Mouse (Mus musculus): Measurements from ENCODE around the gene Mylpf. TPM values are rescaled to one million over a fixed set of nuclear protein-coding genes. Genes with fewer than 3 reads are reported as not detected.
A peak's percentile ranks its signal among the peaks of the same experiment; 100 is the strongest.

Gene Mylpf
- polyA plus RNA-seq, 1 experiment from 2014 or later = 6.9 TPM

- in situ Hi-C loops (cut with MboI; ENCODE audit: low pct_unique_long_range_greater_than_20kb) = no loop called here
- ChIA-PET CTCF (interaction anchor here (1.3 to 3.5 kb wide), 2 partner anchors 14 to 71 kb away, joined by 3 to 27 read pairs; no protein-coding TSS in a partner anchor), POLR2A (no interaction called here)
- no peaks in the 10 kb centered on the region for H3K27me3 ChIP-seq
- peak; percentile 29 for ATAC-seq
- DNase-seq (ENCODE audit: low read depth, low spot score) = no peak
- TF ChIP-seq CTCF (IDR thresholded peaks at IDR 0.05) = no peak
Observed at GRCm38 (mm10) chr7:127214981-127215871, 6.5 kb downstream of the Mylpf start.

GRCm38 (mm10) chr7:127216307-127216706 lies 7.6 kb downstream of the Mylpf start:
- no peak for DNase-seq (ENCODE audit: low read depth, low spot score)
- in situ Hi-C loops (cut with MboI; ENCODE audit: low pct_unique_long_range_greater_than_20kb) = no loop called here
- H3K27me3 ChIP-seq = no peaks in the 10 kb centered on the region
- CTCF ChIA-PET = interaction anchor here (3.1 to 3.5 kb wide), 2 partner anchors 13 kb away, joined by 18 to 27 read pairs; no protein-coding TSS in a partner anchor
- POLR2A ChIA-PET = no interaction called here
- no peak for TF ChIP-seq CTCF (IDR thresholded peaks at IDR 0.05)
- no peak for ATAC-seq

- ChIA-PET POLR2A (interaction anchor here (0.8 kb wide), 1 partner anchor 8 kb away, joined by 3 read pairs; no protein-coding TSS in a partner anchor), CTCF (interaction anchor here (3.1 kb wide), 1 partner anchor 12 kb away, joined by 18 read pairs; no protein-coding TSS in a partner anchor)
- DNase-seq (ENCODE audit: low read depth, low spot score) (no peak), ATAC-seq (no peak)
- in situ Hi-C loops (cut with MboI; ENCODE audit: low pct_unique_long_range_greater_than_20kb) = no loop called here
- no peak for TF ChIP-seq CTCF (IDR thresholded peaks at IDR 0.05)
- H3K27me3 ChIP-seq = no peaks in the 10 kb centered on the region
Observed at GRCm38 (mm10) chr7:127217475-127217874, 8.8 kb downstream of the Mylpf start.

- CTCF ChIA-PET = interaction anchor here (1.0 to 3.1 kb wide), 2 partner anchors 8 to 11 kb away, joined by 3 to 18 read pairs; no protein-coding TSS in a partner anchor
- no peaks in the 10 kb centered on the region for H3K27me3 ChIP-seq
- ATAC-seq (no peak), DNase-seq (ENCODE audit: low read depth, low spot score) (no peak)
- in situ Hi-C loops (cut with MboI; ENCODE audit: low pct_unique_long_range_greater_than_20kb) = no loop called here
- POLR2A ChIA-PET = interaction anchor here (0.8 to 1.1 kb wide), 2 partner anchors 9 to 11 kb away, joined by 3 read pairs; no protein-coding TSS in a partner anchor
- no peak for TF ChIP-seq CTCF (IDR thresholded peaks at IDR 0.05)
Observed at GRCm38 (mm10) chr7:127217901-127218642, 9.4 kb downstream of the Mylpf start.

GRCm38 (mm10) chr7:127218670-127219069 lies 10.0 kb downstream of the Mylpf start:
- ChIA-PET CTCF (interaction anchor here (1.0 to 3.1 kb wide), 2 partner anchors 9 to 10 kb away, joined by 3 to 18 read pairs; no protein-coding TSS in a partner anchor), POLR2A (interaction anchor here (0.8 to 1.1 kb wide), 2 partner anchors 9 to 12 kb away, joined by 3 read pairs; no protein-coding TSS in a partner anchor)
- no peaks in the 10 kb centered on the region for H3K27me3 ChIP-seq
- DNase-seq (ENCODE audit: low read depth, low spot score) (no peak), ATAC-seq (no peak)
- in situ Hi-C loops (cut with MboI; ENCODE audit: low pct_unique_long_range_greater_than_20kb) = no loop called here
- TF ChIP-seq CTCF (IDR thresholded peaks at IDR 0.05) = no peak

- TF ChIP-seq CTCF (IDR thresholded peaks at IDR 0.05) = no peak
- in situ Hi-C loops (cut with MboI; ENCODE audit: low pct_unique_long_range_greater_than_20kb) = no loop called here
Observed at GRCm38 (mm10) chr7:127220440-127220839, 11.8 kb downstream of the Mylpf start.

GRCm38 (mm10) chr7:127223106-127223505 lies 14.4 kb downstream of the Mylpf start:
- H3K27me3 ChIP-seq = no peaks in the 10 kb centered on the region
- in situ Hi-C loops (cut with MboI; ENCODE audit: low pct_unique_long_range_greater_than_20kb) = no loop called here
- DNase-seq (ENCODE audit: low read depth, low spot score) (no peak), ATAC-seq (no peak)
- CTCF ChIA-PET = interaction anchor here (1.3 kb wide), 1 partner anchor 10 kb away, joined by 5 read pairs; no protein-coding TSS in a partner anchor
- no peak for TF ChIP-seq CTCF (IDR thresholded peaks at IDR 0.05)
- POLR2A ChIA-PET = no interaction called here

More at GRCm38 (mm10) chr7:127220440-127220839, 11.8 kb downstream of the Mylpf start:
- H3K27me3 ChIP-seq = no peaks in the 10 kb centered on the region
- CTCF ChIA-PET = interaction anchor here (0.8 kb wide), 1 partner anchor 8 kb away, joined by 3 read pairs; no protein-coding TSS in a partner anchor
- ATAC-seq (no peak), DNase-seq (ENCODE audit: low read depth, low spot score) (no peak)
- POLR2A ChIA-PET = interaction anchor here (0.9 kb wide), 1 partner anchor 336 kb away, joined by 4 read pairs; the partner anchor contains the start of gene Taok2

- CTCF ChIA-PET = interaction anchor here (1.3 kb wide), 1 partner anchor 10 kb away, joined by 5 read pairs; no protein-coding TSS in a partner anchor
- H3K27me3 ChIP-seq = no peaks in the 10 kb centered on the region
- in situ Hi-C loops (cut with MboI; ENCODE audit: low pct_unique_long_range_greater_than_20kb) = no loop called here
- ATAC-seq = no peak
- no peak for DNase-seq (ENCODE audit: low read depth, low spot score)
- POLR2A ChIA-PET = interaction anchor here (0.7 kb wide), 1 partner anchor 219 kb away, joined by 4 read pairs; no protein-coding TSS in a partner anchor
- TF ChIP-seq CTCF (IDR thresholded peaks at IDR 0.05) = no peak
Observed at GRCm38 (mm10) chr7:127223515-127224478, 15.1 kb downstream of the Mylpf start.

- CTCF ChIA-PET = no interaction called here
- TF ChIP-seq CTCF (IDR thresholded peaks at IDR 0.05) = no peak
- in situ Hi-C loops (cut with MboI; ENCODE audit: low pct_unique_long_range_greater_than_20kb) = no loop called here
- ATAC-seq = no peak
- DNase-seq (ENCODE audit: low read depth, low spot score) = no peak
- POLR2A ChIA-PET = interaction anchor here (0.7 kb wide), 1 partner anchor 220 kb away, joined by 4 read pairs; no protein-coding TSS in a partner anchor
- no peaks in the 10 kb centered on the region for H3K27me3 ChIP-seq
Observed at GRCm38 (mm10) chr7:127224616-127225015, 15.9 kb downstream of the Mylpf start.
